Mouse (Mus musculus) lung, adult 2 months (tissue): Measurements from ENCODE around the gene Chrdl2.

Experiments
- CTCF ChIP-seq: fragments of 200-500 bp; IDR thresholded peaks from 2 replicates; pipeline ENCODE4 v1.5.1; 2011; ENCODE audit warnings: mild to moderate bottlenecking, low read length, control low read depth; ENCODE audit not compliant: insufficient read depth
- POLR2A ChIP-seq: fragments of 200-500 bp; IDR thresholded peaks from 2 replicates; pipeline ENCODE4 v1.6.1; 2011; ENCODE audit warnings: low read depth, mild to moderate bottlenecking, control low read depth, low read length, borderline replicate concordance; ENCODE audit errors: extremely low read depth

GRCm38 (mm10) chr7:100005790-100006189 lies at the start of gene Chrdl2:
- TF ChIP-seq POLR2A (no peak), CTCF (no peak)
